Mouse (Mus musculus) thymus, adult 2 months (tissue): Measurements from ENCODE around the gene Unc13d.

Experiments
- CTCF ChIP-seq: fragments of 200-500 bp; IDR thresholded peaks from 2 replicates; pipeline ENCODE4 v1.5.1; 2012; ENCODE audit warnings: mild to moderate bottlenecking, control low read depth, low read length, moderate library complexity, borderline replicate concordance; ENCODE audit not compliant: control insufficient read depth, poor library complexity, insufficient read depth; ENCODE audit errors: extremely low read depth
- POLR2A ChIP-seq: fragments of 200-500 bp; IDR thresholded peaks from 2 replicates; pipeline ENCODE4 v1.6.1; 2012; ENCODE audit warnings: mild to moderate bottlenecking, low read length, control low read depth, moderate library complexity; ENCODE audit not compliant: control insufficient read depth, poor library complexity, insufficient read depth; ENCODE audit errors: extremely low read depth

DNA sequence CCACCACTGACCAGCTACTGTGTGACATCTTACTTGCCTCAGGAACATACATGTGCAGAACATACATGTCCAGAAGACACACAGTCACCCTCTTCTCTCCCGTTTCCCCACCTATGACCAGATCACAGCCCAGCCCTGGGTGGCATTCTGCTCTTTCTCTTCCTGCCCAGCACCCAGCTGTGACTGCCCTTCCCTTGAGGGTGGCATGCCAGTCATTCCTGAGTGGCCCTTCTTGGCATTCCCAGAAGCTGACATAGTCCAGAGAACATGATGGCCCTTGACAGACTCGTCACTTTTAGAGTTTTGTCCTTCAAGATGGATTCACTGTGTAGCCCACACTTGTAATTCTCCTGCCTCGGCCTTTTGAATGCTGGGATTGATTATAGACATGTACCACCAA, 5.2 kb downstream of the Unc13d start:
- TF ChIP-seq CTCF: no peak
- no peak for TF ChIP-seq POLR2A
